Comparison of ENCODE assay signal across 8 mouse cellular contexts in genomic region chr1:153091438-153092236, GRCm38 (mm10).
DNase-seq lines count a peak whose midpoint lies in the region; ATAC-seq lines count a peak whose summit lies in the region.

No protein-coding gene starts in this region.

- DNase-seq in CD4-positive, CD25-positive, alpha-beta regulatory T cell, adult 2 months (ENCODE audit: low read depth, low spot score): peak; percentile 15
- no peak for DNase-seq in right cerebral cortex, adult 2 months (ENCODE audit: low spot score in 2 of 2)
- DNase-seq in layer of hippocampus, adult 11-12 months (ENCODE audit: low spot score): no peak
- DNase-seq in left cerebral cortex, postnatal 25 days (ENCODE audit: low spot score in 2 of 2): no peak

- no peak; the same call in 1 of the 2 replicates for ATAC-seq in heart, embryonic 12.5 days (ENCODE audit: insufficient number of reproducible peaks, low FRiP score)
- ATAC-seq in kidney, embryonic 15.5 days (replicated peaks; ENCODE audit: low FRiP score): peak; percentile 86
- ATAC-seq in midbrain, embryonic 16.5 days: peak; percentile 55

- H3K27me3 ChIP-seq in heart, embryonic 12.5 days (replicated peaks): 0 out of 2 replicates have a peak, but pooled peaks cover 3% of the 10 kb centered on the region
- no peaks in the 10 kb centered on the region for H3K27me3 ChIP-seq in kidney, embryonic 15.5 days
- H3K27me3 ChIP-seq in midbrain, embryonic 16.5 days (ENCODE audit: control insufficient read depth, insufficient read depth, low read depth, low read length): no peaks in the 10 kb centered on the region; the same call in 1 of the 2 replicates

- H3K4me2 ChIP-seq in heart, embryonic 12.5 days: peak overlapping the region; percentile 18; the same call in 1 of the 2 replicates
- 0 out of 2 replicates have a peak overlapping the region, but pooled peaks have one; percentile 6 for H3K4me2 ChIP-seq in kidney, embryonic 15.5 days
- H3K4me2 ChIP-seq in midbrain, embryonic 16.5 days (ENCODE audit: low read length): no peak overlapping the region

- H3K27ac ChIP-seq in brown adipose tissue, adult 24 weeks (replicated peaks; ENCODE audit: low read depth, low read length): peak overlapping the region; percentile 23
- H3K27ac ChIP-seq in heart, embryonic 12.5 days (ENCODE audit: poor library complexity, severe bottlenecking): 0 out of 2 replicates have a peak overlapping the region, but pooled peaks have one; percentile 12
- peak overlapping the region; percentile 74 for H3K27ac ChIP-seq in kidney, embryonic 15.5 days
- H3K27ac ChIP-seq in midbrain, embryonic 16.5 days (ENCODE audit: low read length): no peak overlapping the region; the same call in 1 of the 2 replicates

- H3K36me3 ChIP-seq in heart, embryonic 12.5 days: no peaks in the 10 kb centered on the region
- no peaks in the 10 kb centered on the region for H3K36me3 ChIP-seq in kidney, embryonic 15.5 days
- H3K36me3 ChIP-seq in midbrain, embryonic 16.5 days (ENCODE audit: control insufficient read depth, insufficient read depth, low read length): peaks cover 3% of the 10 kb centered on the region; the same call in 1 of the 2 replicates

- no peak overlapping the region for H3K9ac ChIP-seq in heart, embryonic 12.5 days
- H3K9ac ChIP-seq in kidney, embryonic 15.5 days: no peak overlapping the region
- H3K9ac ChIP-seq in midbrain, embryonic 16.5 days (ENCODE audit: low read depth, low read length): no peak overlapping the region

- WGBS in heart, embryonic 12.5 days: 20% methylated on average over 9 of the region's 9 CpGs
- 35% methylated on average over 9 of the region's 9 CpGs for WGBS in kidney, embryonic 15.5 days
- 32% methylated on average over 9 of the region's 9 CpGs for WGBS in midbrain, embryonic 16.5 days

- no peaks in the 10 kb centered on the region for H3K4me1 ChIP-seq in brown adipose tissue, adult 24 weeks (ENCODE audit: control insufficient read depth, insufficient read depth, insufficient read length, low read length)
- peaks cover 19% of the 10 kb centered on the region for H3K4me1 ChIP-seq in heart, embryonic 12.5 days (replicated peaks)
- H3K4me1 ChIP-seq in kidney, embryonic 15.5 days: peaks cover 34% of the 10 kb centered on the region
- H3K4me1 ChIP-seq in midbrain, embryonic 16.5 days (ENCODE audit: control insufficient read depth, insufficient read depth, low read length): peaks cover 4% of the 10 kb centered on the region; the same call in 1 of the 2 replicates

- H3K9me3 ChIP-seq in heart, embryonic 12.5 days (replicated peaks): no peaks in the 10 kb centered on the region
- H3K9me3 ChIP-seq in kidney, embryonic 15.5 days (replicated peaks): no peaks in the 10 kb centered on the region
- no peaks in the 10 kb centered on the region for H3K9me3 ChIP-seq in midbrain, embryonic 16.5 days (replicated peaks; ENCODE audit: control insufficient read depth, low read length, poor library complexity, severe bottlenecking)

- no peak overlapping the region for H3K4me3 ChIP-seq in brown adipose tissue, adult 24 weeks (ENCODE audit: insufficient read depth, low read depth, low read length)
- no peak overlapping the region for H3K4me3 ChIP-seq in heart, embryonic 12.5 days
- no peak overlapping the region for H3K4me3 ChIP-seq in kidney, embryonic 15.5 days (replicated peaks)
- H3K4me3 ChIP-seq in midbrain, embryonic 16.5 days (ENCODE audit: low read depth, low read length): no peak overlapping the region

- intact Hi-C loops in left cerebral cortex, postnatal 25 days (cut with DNase I): loop anchor here (2.0 kb wide), 1 partner anchor 43 kb away; no protein-coding TSS in a partner anchor
